Mouse (Mus musculus): ENCODE data around the gene Glis1.

DNA sequence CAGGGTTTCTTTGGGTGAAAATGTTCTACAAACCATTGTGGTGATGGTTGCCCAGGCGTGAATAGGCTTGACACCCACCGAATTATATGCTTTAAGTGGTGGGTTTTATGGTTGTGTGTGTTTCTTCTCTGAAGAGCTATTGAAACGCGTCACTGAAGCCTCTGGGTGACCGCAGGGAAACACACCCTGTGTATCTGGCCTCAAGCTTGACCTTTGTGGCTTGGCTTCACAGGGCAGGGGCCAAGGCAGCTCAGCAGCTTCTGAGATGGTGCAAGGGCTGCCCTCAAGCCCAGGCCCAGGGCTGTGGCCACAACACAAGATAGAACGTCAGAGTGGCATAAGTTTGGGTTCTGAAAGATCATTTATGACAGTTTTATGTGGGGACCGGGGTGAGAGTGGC is 167.9 kb downstream of the Glis1 start:
- TF ChIP-seq POLR2A (IDR thresholded peaks at IDR 0.05; ENCODE audit: borderline replicate concordance, insufficient read depth, low read length) (no peak), CTCF (IDR thresholded peaks at IDR 0.05; ENCODE audit: borderline replicate concordance, insufficient read depth, low read depth, low read length) (no peak)
